ENCODE assay signal across 20 mouse cellular contexts in genomic region chr15:51248034-51248788, GRCm38 (mm10).
A peak's percentile ranks its signal among the peaks of the same experiment; 100 is the strongest.
DNase-seq lines count a peak whose midpoint lies in the region; ATAC-seq lines count a peak whose summit lies in the region.
"Had no signal": no experiment of that assay in that cellular context is flagged by ENCODE, and none has a peak within 500 bp of the region (broad histone marks: within the 10 kb centered on the region; RNA-seq: fewer than 3 reads in every experiment).

No protein-coding gene starts in this region.

- no peaks in the 10 kb centered on the region; the same call in 1 of the 2 replicates for H3K4me1 ChIP-seq in lung, embryonic 16.5 days (replicated peaks; ENCODE audit: control insufficient read depth, insufficient read depth, low read length)
- H3K4me1 ChIP-seq: embryonic facial prominence, embryonic 13.5 days; heart, embryonic 13.5 days had no signal

- H3K36me3 ChIP-seq in lung, embryonic 16.5 days (ENCODE audit: control insufficient read depth, insufficient read depth, low read length) = no peaks in the 10 kb centered on the region
- H3K36me3 ChIP-seq: embryonic facial prominence, embryonic 13.5 days; heart, embryonic 13.5 days had no signal

- no peak overlapping the region for H3K4me3 ChIP-seq in lung, embryonic 16.5 days (ENCODE audit: low read length)
- H3K4me3 ChIP-seq: embryonic facial prominence, embryonic 13.5 days; heart, embryonic 13.5 days had no signal

- no peaks in the 10 kb centered on the region for H3K27me3 ChIP-seq in lung, embryonic 16.5 days (ENCODE audit: control insufficient read depth, insufficient read depth, low read depth, low read length)
- H3K27me3 ChIP-seq: embryonic facial prominence, embryonic 13.5 days; heart, embryonic 13.5 days; Patski had no signal

- WGBS in lung, embryonic 16.5 days = 41% methylated on average over 8 of the region's 8 CpGs

- no peaks in the 10 kb centered on the region for H3K9me3 ChIP-seq in lung, embryonic 16.5 days (ENCODE audit: control insufficient read depth, low read length)
- H3K9me3 ChIP-seq: embryonic facial prominence, embryonic 13.5 days; heart, embryonic 13.5 days had no signal

- H3K4me2 ChIP-seq in lung, embryonic 16.5 days (ENCODE audit: low read depth, low read length) = no peak overlapping the region
- H3K4me2 ChIP-seq: embryonic facial prominence, embryonic 13.5 days; heart, embryonic 13.5 days; hindbrain, embryonic 14.5 days had no signal

- H3K9ac ChIP-seq in lung, embryonic 16.5 days (ENCODE audit: low read length) = no peak overlapping the region
- H3K9ac ChIP-seq: embryonic facial prominence, embryonic 13.5 days; heart, embryonic 13.5 days; hindbrain, embryonic 14.5 days had no signal

- DNase-seq in adrenal gland, adult 2 months = peak; percentile 4
- no peak for DNase-seq in adrenal gland, adult 8-10 months
- peak; percentile 10 for DNase-seq in urinary bladder, postnatal 25 days (ENCODE audit: low spot score)
- no peak for DNase-seq in urinary bladder, postnatal 4 days (ENCODE audit: low spot score in 2 of 2)
- peak; percentile 64 for DNase-seq in skeletal muscle tissue, adult 2 months (ENCODE audit: low read depth, low spot score)
- DNase-seq in spleen, postnatal 14 days (ENCODE audit: low spot score in 2 of 2) = no peak
- DNase-seq in cerebellum, postnatal 4 days (ENCODE audit: low spot score in 2 of 2) = no peak
- DNase-seq: cerebellum, adult 11-12 months; cerebellum, postnatal 36 days; kidney, postnatal 10 days; liver; midbrain, embryonic 14.5 days; spleen, adult 18-20 months; thymus, postnatal 36 days had no signal

- no peak overlapping the region for H3K27ac ChIP-seq in lung, embryonic 16.5 days (ENCODE audit: low read length)
- H3K27ac ChIP-seq: embryonic facial prominence, embryonic 13.5 days; heart, embryonic 13.5 days; hindbrain, embryonic 14.5 days had no signal

- ATAC-seq in lung, embryonic 16.5 days (ENCODE audit: low read depth) = peak; percentile 94
- ATAC-seq: intestine, postnatal 0 days; Patski had no signal

Comparison
In these comparisons a context has a peak if more than half of its experiments do, and no peak if none do; other contexts are left out.
1. DNase-seq: peak in adrenal gland, adult 2 months (single experiment), urinary bladder, postnatal 25 days (single experiment) and skeletal muscle tissue, adult 2 months (single experiment); none in adrenal gland, adult 8-10 months (single experiment), urinary bladder, postnatal 4 days (0 of 2), spleen, postnatal 14 days (0 of 2) and cerebellum, postnatal 4 days (0 of 2).